ENCODE assay signal across 10 mouse cellular contexts in the genomic region with DNA sequence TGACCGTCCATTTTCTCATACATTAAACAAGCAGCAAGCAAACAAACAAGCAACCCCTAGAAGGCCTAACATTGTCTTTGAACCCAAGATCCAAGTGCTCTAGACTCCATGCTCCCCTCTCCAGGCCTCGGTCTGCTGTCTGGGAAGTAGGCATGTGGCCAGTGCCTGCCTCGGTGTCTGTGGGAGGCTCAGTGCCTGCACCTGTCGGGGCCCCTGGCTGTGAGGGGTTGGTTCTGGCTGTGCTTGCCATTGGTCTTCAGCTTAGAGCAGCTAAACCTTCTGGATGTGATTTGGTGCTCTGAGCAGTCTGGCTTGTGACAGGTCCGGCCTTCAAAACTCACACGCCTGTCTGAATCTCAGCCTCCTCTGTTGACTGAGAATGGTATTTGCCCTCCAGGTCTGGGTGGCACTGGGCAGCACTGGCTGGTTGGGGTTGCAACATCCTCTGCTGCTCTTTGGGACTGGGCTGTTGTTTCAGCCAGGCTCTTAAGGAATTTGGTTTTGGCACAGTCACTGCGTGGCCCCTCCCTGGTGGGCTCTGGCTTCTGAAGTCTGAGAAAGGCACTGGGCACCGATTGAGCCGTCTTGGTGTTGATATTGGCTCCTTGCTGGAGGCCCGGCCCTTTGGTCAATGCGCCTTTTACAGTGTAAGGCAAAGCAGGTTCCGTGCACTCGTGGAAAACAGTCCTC. TPM values are rescaled to one million over a fixed set of nuclear protein-coding genes. Genes with fewer than 3 reads are reported as not detected.
A peak's percentile ranks its signal among the peaks of the same experiment; 100 is the strongest.
DNase-seq lines count a peak whose midpoint lies in the region; ATAC-seq lines count a peak whose summit lies in the region.
"Had no signal": no experiment of that assay in that cellular context is flagged by ENCODE, and none has a peak within 500 bp of the region (broad histone marks: within the 10 kb centered on the region; RNA-seq: fewer than 3 reads in every experiment).

No protein-coding gene starts in this region.

- peaks cover 62% of the 10 kb centered on the region for H3K4me1 ChIP-seq in heart, embryonic 10.5 days

- no peaks in the 10 kb centered on the region for H3K9me3 ChIP-seq in heart, embryonic 10.5 days
- H3K9me3 ChIP-seq: G1E had no signal

- ATAC-seq in common myeloid progenitor, adult 5-6 weeks (replicated peaks; ENCODE audit: low read depth, poor library complexity, severe bottlenecking), result peak; percentile 17; the same call in 1 of the 2 replicates

- no peak for DNase-seq in heart, embryonic 10.5 days (ENCODE audit: low spot score)
- no peak for DNase-seq in heart, adult 8-10 months (ENCODE audit: low spot score)
- DNase-seq in kidney, adult 11 months, result peak; percentile 74
- DNase-seq in lung, postnatal 10 days, result peak; percentile 66
- DNase-seq in embryo, embryonic 10 days (ENCODE audit: low spot score), result no peak
- no peak for DNase-seq in layer of hippocampus, postnatal 14 days (ENCODE audit: low spot score in 2 of 2)
- DNase-seq in left cerebral cortex, adult 11 months (ENCODE audit: low spot score), result no peak

- no peaks in the 10 kb centered on the region for H3K27me3 ChIP-seq in heart, embryonic 10.5 days (ENCODE audit: insufficient read depth, poor library complexity, severe bottlenecking)

- WGBS in heart, embryonic 10.5 days, result 59% methylated on average over 13 of the region's 13 CpGs

- no peak overlapping the region for H3K4me3 ChIP-seq in heart, embryonic 10.5 days
- H3K4me3 ChIP-seq: erythroblast, embryonic 14.5 days had no signal

- H3K36me3 ChIP-seq in heart, embryonic 10.5 days, result no peaks in the 10 kb centered on the region; the same call in 1 of the 2 replicates

- H3K27ac ChIP-seq in heart, embryonic 10.5 days, result peak overlapping the region; percentile 77

RNA-seq across cellular contexts. Expression of a gene that starts 19.4 kb away (rescaled TPM):
- 2.3 and 2.8 TPM in 2 replicates for polyA plus RNA-seq in heart, embryonic 10.5 days (2016; fragmentation: Nextera tagmentation; extraction: Ambion mirVana)
- 1 to 10 TPM; 6.6 to 9.2 (median 8.7) TPM for total RNA-seq in heart, adult 8-10 months (2022)
- total RNA-seq in common myeloid progenitor, adult 5-6 weeks (2017), result 14.7 and 20.9 TPM in 2 replicates
- total RNA-seq in layer of hippocampus, postnatal 14 days (2021), result 1 to 10 TPM; 7.5 to 8.3 TPM

RNA-seq across cellular contexts. Expression of a gene that starts 20.7 kb away (rescaled TPM):
- 0.36 TPM in 1 of 2 replicates, not detected in the other for polyA plus RNA-seq in heart, embryonic 10.5 days (2016; fragmentation: Nextera tagmentation; extraction: Ambion mirVana)
- not detected for total RNA-seq in heart, adult 8-10 months (2022)
- total RNA-seq in common myeloid progenitor, adult 5-6 weeks (2017), result 9.1 TPM in 1 of 2 replicates, not detected in the other
- 1 to 10 TPM; 1.5 to 2.3 TPM for total RNA-seq in layer of hippocampus, postnatal 14 days (2021)
- polyA plus RNA-seq: erythroblast, embryonic 14.5 days; G1E had no signal

Comparison
In these comparisons a context has a peak if more than half of its experiments do, and no peak if none do; other contexts are left out.
1. DNase-seq: peak in kidney, adult 11 months (single experiment) and lung, postnatal 10 days (single experiment); none in heart, embryonic 10.5 days (single experiment), heart, adult 8-10 months (single experiment), embryo, embryonic 10 days (single experiment), layer of hippocampus, postnatal 14 days (0 of 2) and left cerebral cortex, adult 11 months (single experiment).